Mouse (Mus musculus): ENCODE results near the gene Mrln. TPM values are rescaled to one million over a fixed set of nuclear protein-coding genes. Genes with fewer than 3 reads are reported as not detected.
"Not testable (repeated sequence)": the region's sequence is repeated elsewhere in the genome, so short reads cannot be mapped to it uniquely, and the experiment has no call there.

Mrln gene
- polyA plus RNA-seq, 1 experiment from 2014 or later: not detected

DNA sequence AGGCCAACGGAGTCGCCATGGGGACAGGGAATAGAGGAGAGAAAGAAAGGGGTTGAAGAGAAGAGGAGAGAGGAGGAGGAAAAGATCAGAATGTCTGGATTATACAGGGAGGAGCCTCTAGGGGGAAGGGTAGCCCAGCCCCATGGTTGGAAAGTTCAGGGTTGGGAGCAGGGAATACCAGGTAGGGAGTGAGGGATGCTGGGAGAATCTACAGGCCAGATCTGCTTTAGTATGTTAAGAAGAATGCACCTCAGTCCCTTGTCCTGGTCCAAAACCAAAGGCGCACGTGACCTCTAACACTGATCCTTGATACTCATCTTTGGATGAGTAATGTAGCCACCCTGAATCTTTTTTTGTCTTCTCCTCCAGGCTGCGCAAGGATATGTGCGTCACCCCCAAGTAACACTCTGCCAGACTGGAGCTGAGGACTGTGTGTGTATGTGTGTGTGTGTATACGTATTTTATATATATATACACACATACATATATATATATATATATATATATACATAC, 5.5 kb upstream of the Mrln start:
- Histone ChIP-seq H3K27me3 (ENCODE audit: control insufficient read depth, insufficient read depth, low read depth, low read length) (no peaks in the 10 kb centered on the region), H3K9me3 (replicated peaks; ENCODE audit: control insufficient read depth, low read length, poor library complexity, severe bottlenecking) (no peaks in the 10 kb centered on the region), H3K27ac (ENCODE audit: low read length) (no peak overlapping the region), H3K9ac (ENCODE audit: low read depth, low read length) (no peak overlapping the region), H3K36me3 (ENCODE audit: control insufficient read depth, insufficient read depth, low read length) (no peaks in the 10 kb centered on the region), H3K4me1 (ENCODE audit: control insufficient read depth, insufficient read depth, low read length) (peaks cover 3% of the 10 kb centered on the region; the same call in 1 of the 2 replicates), H3K4me3 (ENCODE audit: low read depth, low read length) (no peak overlapping the region), H3K4me2 (ENCODE audit: low read length) (no peak overlapping the region)
- 97% methylated on average over 7 of the region's 7 CpGs for WGBS
- ATAC-seq: no peak

- WGBS: 81% methylated on average over 6 of the region's 6 CpGs
- H3K27me3 ChIP-seq (ENCODE audit: control insufficient read depth, insufficient read depth, low read depth, low read length): no peaks in the 10 kb centered on the region
- no peak overlapping the region for H3K4me3 ChIP-seq (ENCODE audit: low read depth, low read length)
- H3K9ac ChIP-seq (ENCODE audit: low read depth, low read length): no peak overlapping the region
- H3K4me2 ChIP-seq (ENCODE audit: low read length): no peak overlapping the region
- H3K9me3 ChIP-seq (replicated peaks; ENCODE audit: control insufficient read depth, low read length, poor library complexity, severe bottlenecking): no peaks in the 10 kb centered on the region
- no peak overlapping the region for H3K27ac ChIP-seq (ENCODE audit: low read length)
- no peak for ATAC-seq
- H3K36me3 ChIP-seq (ENCODE audit: control insufficient read depth, insufficient read depth, low read length): no peaks in the 10 kb centered on the region
- H3K4me1 ChIP-seq (ENCODE audit: control insufficient read depth, insufficient read depth, low read length): peaks cover 3% of the 10 kb centered on the region; the same call in 1 of the 2 replicates
Observed at GRCm38 (mm10) chr10:70199466-70200210, 4.8 kb upstream of the Mrln start.

DNA sequence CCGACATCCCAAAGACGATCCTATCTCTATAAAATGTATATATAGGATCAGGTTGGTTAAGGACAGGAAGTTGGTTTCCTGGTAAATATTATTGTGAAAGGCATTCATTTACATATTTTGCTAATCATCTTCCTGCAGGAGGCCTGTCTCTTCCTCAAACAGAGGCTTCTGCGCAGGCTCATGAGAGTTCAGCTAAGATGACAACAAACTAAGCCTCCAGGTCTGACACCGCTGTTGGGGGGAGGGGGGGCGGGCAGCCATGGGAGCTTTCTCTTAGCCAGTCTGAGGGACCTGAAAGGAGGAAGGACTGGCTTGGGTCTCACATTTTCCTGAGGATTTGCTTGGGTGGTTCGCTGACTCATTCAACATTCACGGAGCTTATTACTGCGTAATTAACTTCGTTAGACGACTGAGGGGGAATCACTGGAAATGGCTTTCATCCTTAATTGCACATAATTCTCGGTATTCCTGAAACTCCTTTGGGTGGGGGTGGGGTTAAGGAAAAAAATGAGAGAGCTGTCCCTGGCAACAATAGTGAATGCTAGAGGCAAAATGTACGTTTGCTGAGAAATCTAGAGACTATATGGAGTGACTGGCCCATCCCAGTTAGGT, 3.5 kb upstream of the Mrln start:
- ATAC-seq: no peak
- H3K9ac ChIP-seq (ENCODE audit: low read depth, low read length): no peak overlapping the region
- no peaks in the 10 kb centered on the region for H3K36me3 ChIP-seq (ENCODE audit: control insufficient read depth, insufficient read depth, low read length)
- WGBS: 51% methylated on average over 12 of the region's 12 CpGs
- H3K4me3 ChIP-seq (ENCODE audit: low read depth, low read length): no peak overlapping the region
- peaks cover 3% of the 10 kb centered on the region; the same call in 1 of the 2 replicates for H3K4me1 ChIP-seq (ENCODE audit: control insufficient read depth, insufficient read depth, low read length)
- no peak overlapping the region for H3K27ac ChIP-seq (ENCODE audit: low read length)
- H3K4me2 ChIP-seq (ENCODE audit: low read length): no peak overlapping the region
- H3K9me3 ChIP-seq (replicated peaks; ENCODE audit: control insufficient read depth, low read length, poor library complexity, severe bottlenecking): no peaks in the 10 kb centered on the region
- no peaks in the 10 kb centered on the region for H3K27me3 ChIP-seq (ENCODE audit: control insufficient read depth, insufficient read depth, low read depth, low read length)

- no peak overlapping the region for H3K4me3 ChIP-seq (ENCODE audit: low read depth, low read length)
- H3K4me2 ChIP-seq (ENCODE audit: low read length): no peak overlapping the region
- ATAC-seq: no peak
- no peaks in the 10 kb centered on the region for H3K4me1 ChIP-seq (ENCODE audit: control insufficient read depth, insufficient read depth, low read length)
- H3K36me3 ChIP-seq (ENCODE audit: control insufficient read depth, insufficient read depth, low read length): no peaks in the 10 kb centered on the region
- H3K9me3 ChIP-seq (replicated peaks; ENCODE audit: control insufficient read depth, low read length, poor library complexity, severe bottlenecking): no peaks in the 10 kb centered on the region
- no peaks in the 10 kb centered on the region for H3K27me3 ChIP-seq (ENCODE audit: control insufficient read depth, insufficient read depth, low read depth, low read length)
- no peak overlapping the region for H3K9ac ChIP-seq (ENCODE audit: low read depth, low read length)
- WGBS: 84% methylated on average over 9 of the region's 9 CpGs
- no peak overlapping the region for H3K27ac ChIP-seq (ENCODE audit: low read length)
Observed at GRCm38 (mm10) chr10:70211281-70211680, 6.8 kb downstream of the Mrln start.

GRCm38 (mm10) chr10:70220971-70221370, 16.5 kb downstream of the Mrln start:
- 54% methylated on average over 5 of the region's 5 CpGs for WGBS
- no peak overlapping the region for H3K27ac ChIP-seq (ENCODE audit: low read length)
- no peak for ATAC-seq
- no peak overlapping the region for H3K4me2 ChIP-seq (ENCODE audit: low read length)
- no peaks in the 10 kb centered on the region for H3K9me3 ChIP-seq (replicated peaks; ENCODE audit: control insufficient read depth, low read length, poor library complexity, severe bottlenecking)
- no peak overlapping the region for H3K4me3 ChIP-seq (ENCODE audit: low read depth, low read length)
- no peaks in the 10 kb centered on the region for H3K27me3 ChIP-seq (ENCODE audit: control insufficient read depth, insufficient read depth, low read depth, low read length)
- H3K9ac ChIP-seq (ENCODE audit: low read depth, low read length): no peak overlapping the region
- no peaks in the 10 kb centered on the region for H3K36me3 ChIP-seq (ENCODE audit: control insufficient read depth, insufficient read depth, low read length)
- no peaks in the 10 kb centered on the region for H3K4me1 ChIP-seq (ENCODE audit: control insufficient read depth, insufficient read depth, low read length)

DNA sequence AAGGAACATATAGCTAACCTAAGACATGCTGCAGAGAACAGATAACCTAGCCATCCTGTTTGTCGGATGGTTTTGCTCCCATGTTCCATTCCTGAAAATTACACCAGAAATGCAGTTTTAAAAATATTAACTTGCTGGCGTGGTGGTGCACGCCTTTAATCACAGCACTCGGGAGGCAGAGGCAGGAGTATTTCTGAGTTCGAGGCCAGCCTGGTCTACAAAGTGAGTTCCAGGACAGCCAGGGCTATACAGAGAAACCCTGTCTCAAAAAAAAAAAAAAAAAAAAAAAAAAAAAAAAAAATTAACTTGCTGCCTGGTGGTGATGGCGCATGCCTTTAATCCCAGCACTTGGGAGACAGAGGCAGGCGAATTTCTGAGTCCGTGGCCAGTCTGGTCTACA, 17.8 kb downstream of the Mrln start:
- H3K4me2 ChIP-seq (ENCODE audit: low read length); H3K9ac ChIP-seq (ENCODE audit: low read depth, low read length); H3K4me3 ChIP-seq (ENCODE audit: low read depth, low read length); H3K9me3 ChIP-seq (replicated peaks; ENCODE audit: control insufficient read depth, low read length, poor library complexity, severe bottlenecking); H3K27me3 ChIP-seq (ENCODE audit: control insufficient read depth, insufficient read depth, low read depth, low read length); H3K27ac ChIP-seq (ENCODE audit: low read length); H3K4me1 ChIP-seq (ENCODE audit: control insufficient read depth, insufficient read depth, low read length); H3K36me3 ChIP-seq (ENCODE audit: control insufficient read depth, insufficient read depth, low read length); ATAC-seq: not testable (repeated sequence)
- 93% methylated on average over 8 of the region's 8 CpGs for WGBS

DNA sequence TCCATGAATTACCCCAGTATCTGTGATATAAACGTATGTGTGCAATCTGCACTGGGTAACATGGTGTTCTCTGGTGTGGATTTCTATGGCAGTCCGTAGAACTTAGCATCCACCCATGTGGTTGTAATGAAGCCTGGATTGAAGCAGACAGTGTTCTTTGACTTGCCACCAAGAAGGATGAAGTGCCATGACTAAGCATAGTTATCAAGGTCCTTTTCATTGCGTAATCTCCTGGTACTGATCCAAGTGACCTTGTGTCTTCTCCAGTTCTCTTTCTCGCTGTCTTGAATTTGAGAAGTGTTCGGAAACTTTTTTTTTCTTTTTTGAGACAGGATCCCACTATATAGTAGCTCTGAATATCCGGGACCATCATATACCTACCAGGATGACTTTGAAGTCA, 20.1 kb downstream of the Mrln start:
- H3K27ac ChIP-seq (ENCODE audit: low read length): no peak overlapping the region
- H3K27me3 ChIP-seq (ENCODE audit: control insufficient read depth, insufficient read depth, low read depth, low read length): no peaks in the 10 kb centered on the region
- H3K4me3 ChIP-seq (ENCODE audit: low read depth, low read length): no peak overlapping the region
- no peaks in the 10 kb centered on the region for H3K9me3 ChIP-seq (replicated peaks; ENCODE audit: control insufficient read depth, low read length, poor library complexity, severe bottlenecking)
- H3K4me1 ChIP-seq (ENCODE audit: control insufficient read depth, insufficient read depth, low read length): no peaks in the 10 kb centered on the region
- H3K9ac ChIP-seq (ENCODE audit: low read depth, low read length): no peak overlapping the region
- WGBS: 92% methylated on average over 6 of the region's 6 CpGs
- no peak overlapping the region for H3K4me2 ChIP-seq (ENCODE audit: low read length)
- no peaks in the 10 kb centered on the region for H3K36me3 ChIP-seq (ENCODE audit: control insufficient read depth, insufficient read depth, low read length)
- no peak for ATAC-seq

- no peaks in the 10 kb centered on the region for H3K9me3 ChIP-seq (replicated peaks; ENCODE audit: control insufficient read depth, low read length, poor library complexity, severe bottlenecking)
- no peak overlapping the region for H3K4me3 ChIP-seq (ENCODE audit: low read depth, low read length)
- no peaks in the 10 kb centered on the region for H3K36me3 ChIP-seq (ENCODE audit: control insufficient read depth, insufficient read depth, low read length)
- no peak overlapping the region for H3K4me2 ChIP-seq (ENCODE audit: low read length)
- H3K4me1 ChIP-seq (ENCODE audit: control insufficient read depth, insufficient read depth, low read length): no peaks in the 10 kb centered on the region
- WGBS: 64% methylated on average over 6 of the region's 6 CpGs
- no peak overlapping the region for H3K27ac ChIP-seq (ENCODE audit: low read length)
- H3K9ac ChIP-seq (ENCODE audit: low read depth, low read length): no peak overlapping the region
- ATAC-seq: no peak
- H3K27me3 ChIP-seq (ENCODE audit: control insufficient read depth, insufficient read depth, low read depth, low read length): no peaks in the 10 kb centered on the region
Observed at GRCm38 (mm10) chr10:70225760-70226159, 21.3 kb downstream of the Mrln start.

GRCm38 (mm10) chr10:70226608-70227007, 22.1 kb downstream of the Mrln start:
- Histone ChIP-seq H3K27ac (ENCODE audit: low read length) (no peak overlapping the region), H3K36me3 (ENCODE audit: control insufficient read depth, insufficient read depth, low read length) (no peaks in the 10 kb centered on the region), H3K9me3 (replicated peaks; ENCODE audit: control insufficient read depth, low read length, poor library complexity, severe bottlenecking) (no peaks in the 10 kb centered on the region), H3K4me3 (ENCODE audit: low read depth, low read length) (no peak overlapping the region), H3K4me2 (ENCODE audit: low read length) (no peak overlapping the region), H3K4me1 (ENCODE audit: control insufficient read depth, insufficient read depth, low read length) (no peaks in the 10 kb centered on the region), H3K9ac (ENCODE audit: low read depth, low read length) (no peak overlapping the region), H3K27me3 (ENCODE audit: control insufficient read depth, insufficient read depth, low read depth, low read length) (no peaks in the 10 kb centered on the region)
- no peak for ATAC-seq

All from midbrain, embryonic 16.5 days (tissue).